In genomic region chr6:128643999-128644398, GRCm38 (mm10) we compare ENCODE assay signal across 15 mouse cellular contexts. TPM values are rescaled to one million over a fixed set of nuclear protein-coding genes. Genes with fewer than 3 reads are reported as not detected.
A peak's percentile ranks its signal among the peaks of the same experiment; 100 is the strongest.
DNase-seq lines count a peak whose midpoint lies in the region.
"Had no signal": no experiment of that assay in that cellular context is flagged by ENCODE, and none has a peak within 500 bp of the region (broad histone marks: within the 10 kb centered on the region; RNA-seq: fewer than 3 reads in every experiment).

No protein-coding gene starts in this region.

- DNase-seq in heart, adult 11 months, result peak; percentile 39
- no peak for DNase-seq in heart, postnatal 10 days
- DNase-seq in spleen, postnatal 36 days (ENCODE audit: low spot score in 2 of 2), result peak; percentile 46 to 73
- no peak for DNase-seq in spleen, postnatal 10 days (ENCODE audit: low spot score in 2 of 2)
- DNase-seq in skeletal muscle tissue, adult 2 months (ENCODE audit: low read depth, low spot score), result peak; percentile 15
- no peak for DNase-seq in adrenal gland, postnatal 4 days (ENCODE audit: low spot score in 2 of 2)
- no peak for DNase-seq in cerebellum, postnatal 36 days
- DNase-seq: adrenal gland, postnatal 10 days; cerebellum, adult 18-20 months; cerebellum, adult 9-11 months; forebrain, postnatal 0 days; gastrocnemius, postnatal 36 days; heart, adult 2 months had no signal

- intact Hi-C loops in heart, postnatal 10 days (cut with DNase I), result no loop called here

RNA-seq across cellular contexts. Expression of gene Clec2h, which starts 18.2 kb away (rescaled TPM):
- not detected for total RNA-seq in heart, postnatal 10 days (2021)
- total RNA-seq in adrenal gland, postnatal 4 days (2021), result 1 to 10 TPM; 2.3 to 3.9 TPM
- total RNA-seq: forebrain, postnatal 0 days; gastrocnemius, adult 8-10 months; gastrocnemius, postnatal 36 days had no signal

RNA-seq across cellular contexts. Expression of gene Klrb1a, which starts 20.7 kb away (rescaled TPM):
- not detected for total RNA-seq in heart, postnatal 10 days (2021)
- total RNA-seq in adrenal gland, postnatal 4 days (2021), result not detected
- total RNA-seq: forebrain, postnatal 0 days; gastrocnemius, adult 8-10 months; gastrocnemius, postnatal 36 days; heart, adult 2 months; heart, postnatal 25 days had no signal

Comparison
In these comparisons a context has a peak if more than half of its experiments do, and no peak if none do; other contexts are left out.
1. DNase-seq: peak in heart, adult 11 months (single experiment), spleen, postnatal 36 days (2 of 2) and skeletal muscle tissue, adult 2 months (single experiment); none in heart, postnatal 10 days (0 of 2), spleen, postnatal 10 days (0 of 2), adrenal gland, postnatal 4 days (0 of 2) and cerebellum, postnatal 36 days (0 of 2).